Mouse (Mus musculus): ENCODE measurements at regions not wholly inside any gene's neighbourhood (a gene's known extent, or its start where the extent isn't known, plus 50 kb on each side); places are given as distances from the start of the nearest gene placed in this dataset.

DNA sequence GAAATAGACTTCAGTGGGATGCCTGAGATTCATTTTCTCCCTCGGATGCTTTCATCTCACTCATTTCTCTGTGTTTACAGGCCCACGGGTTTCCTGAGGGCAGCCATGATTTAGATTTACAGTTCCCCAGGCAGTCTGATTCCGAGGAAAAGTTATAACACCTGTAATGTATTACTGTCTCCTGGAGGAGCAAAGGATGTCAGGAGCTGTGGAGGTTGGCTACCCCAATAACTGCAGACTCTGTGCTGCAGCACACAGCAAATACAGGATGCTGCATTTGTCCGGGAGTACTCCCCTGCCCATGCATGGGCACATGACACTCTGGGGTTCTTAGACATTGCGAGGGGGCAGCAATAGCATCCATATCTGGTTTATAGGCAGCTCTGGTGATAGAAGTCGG, 360.8 kb upstream of the Smarca2 start:
- H3K9ac ChIP-seq (ENCODE audit: low read depth, low read length) = no peak overlapping the region
- ATAC-seq (ENCODE audit: low read depth) = no peak
- 59% methylated on average over 6 of the region's 6 CpGs for WGBS (ENCODE audit: insufficient replicate concordance)
- no peak overlapping the region for H3K4me2 ChIP-seq (ENCODE audit: low read depth, low read length)
- no peaks in the 10 kb centered on the region for H3K9me3 ChIP-seq (replicated peaks; ENCODE audit: control insufficient read depth, low read length)
- no peaks in the 10 kb centered on the region for H3K4me1 ChIP-seq (ENCODE audit: control insufficient read depth, low read depth, low read length)
- no peak overlapping the region for H3K27ac ChIP-seq (ENCODE audit: low read length)
- no peak overlapping the region for H3K4me3 ChIP-seq (ENCODE audit: low read depth, low read length)
- no peaks in the 10 kb centered on the region for H3K36me3 ChIP-seq (ENCODE audit: control insufficient read depth, insufficient read depth)
- H3K27me3 ChIP-seq (ENCODE audit: control insufficient read depth, insufficient read depth, low read depth, low read length) = no peaks in the 10 kb centered on the region

- no peak overlapping the region for H3K9ac ChIP-seq (ENCODE audit: low read depth, low read length)
- no peaks in the 10 kb centered on the region for H3K27me3 ChIP-seq (ENCODE audit: control insufficient read depth, insufficient read depth, low read depth, low read length)
- ATAC-seq (ENCODE audit: low read depth) = no peak
- H3K4me3 ChIP-seq (ENCODE audit: low read depth, low read length) = no peak overlapping the region
- WGBS (ENCODE audit: insufficient replicate concordance) = 66% methylated on average over 6 of the region's 6 CpGs
- H3K27ac ChIP-seq (ENCODE audit: low read length) = no peak overlapping the region
- no peaks in the 10 kb centered on the region for H3K9me3 ChIP-seq (replicated peaks; ENCODE audit: control insufficient read depth, low read length)
- no peak overlapping the region for H3K4me2 ChIP-seq (ENCODE audit: low read depth, low read length)
- no peaks in the 10 kb centered on the region for H3K4me1 ChIP-seq (ENCODE audit: control insufficient read depth, low read depth, low read length)
- H3K36me3 ChIP-seq (ENCODE audit: control insufficient read depth, insufficient read depth) = no peaks in the 10 kb centered on the region
Observed at GRCm38 (mm10) chr19:26249751-26250150, 355.1 kb upstream of the Smarca2 start.

GRCm38 (mm10) chr19:26258677-26259076, 346.2 kb upstream of the Smarca2 start:
- WGBS (ENCODE audit: insufficient replicate concordance) = 44% methylated on average over 4 of the region's 4 CpGs
- Histone ChIP-seq H3K4me2 (ENCODE audit: low read depth, low read length) (no peak overlapping the region), H3K9ac (ENCODE audit: low read depth, low read length) (no peak overlapping the region), H3K36me3 (ENCODE audit: control insufficient read depth, insufficient read depth) (no peaks in the 10 kb centered on the region), H3K4me3 (ENCODE audit: low read depth, low read length) (no peak overlapping the region), H3K9me3 (replicated peaks; ENCODE audit: control insufficient read depth, low read length) (no peaks in the 10 kb centered on the region), H3K27ac (ENCODE audit: low read length) (no peak overlapping the region), H3K27me3 (ENCODE audit: control insufficient read depth, insufficient read depth, low read depth, low read length) (no peaks in the 10 kb centered on the region), H3K4me1 (ENCODE audit: control insufficient read depth, low read depth, low read length) (no peaks in the 10 kb centered on the region)
- no peak for ATAC-seq (ENCODE audit: low read depth)

DNA sequence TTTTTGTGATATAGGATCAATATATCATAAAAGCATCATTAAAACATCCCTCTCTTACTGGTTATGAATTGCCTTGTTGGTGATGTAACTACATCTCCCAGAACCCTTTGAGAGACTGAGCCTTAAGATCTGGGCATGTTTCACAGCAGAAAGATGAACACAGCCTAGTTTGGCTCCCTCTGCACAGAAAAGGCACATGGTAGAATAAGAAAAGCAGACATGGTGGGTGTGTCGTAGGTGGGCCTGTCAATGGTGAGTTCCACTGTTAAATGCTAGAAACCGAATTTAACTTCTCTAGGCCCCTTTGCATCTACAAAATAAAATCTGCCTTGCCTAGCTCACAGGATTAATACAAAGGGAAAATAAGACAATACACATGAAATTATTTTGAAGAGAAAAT, 343.3 kb upstream of the Smarca2 start:
- Histone ChIP-seq H3K27me3 (ENCODE audit: control insufficient read depth, insufficient read depth, low read depth, low read length) (no peaks in the 10 kb centered on the region), H3K36me3 (ENCODE audit: control insufficient read depth, insufficient read depth) (no peaks in the 10 kb centered on the region), H3K4me3 (ENCODE audit: low read depth, low read length) (no peak overlapping the region), H3K9me3 (replicated peaks; ENCODE audit: control insufficient read depth, low read length) (no peaks in the 10 kb centered on the region), H3K4me2 (ENCODE audit: low read depth, low read length) (no peak overlapping the region), H3K4me1 (ENCODE audit: control insufficient read depth, low read depth, low read length) (no peaks in the 10 kb centered on the region), H3K9ac (ENCODE audit: low read depth, low read length) (no peak overlapping the region), H3K27ac (ENCODE audit: low read length) (no peak overlapping the region)
- no peak for ATAC-seq (ENCODE audit: low read depth)
- 61% methylated on average over 2 of the region's 2 CpGs for WGBS (ENCODE audit: insufficient replicate concordance)

- 60% methylated on average over 6 of the region's 6 CpGs for WGBS (ENCODE audit: insufficient replicate concordance)
- H3K4me3 ChIP-seq (ENCODE audit: low read depth, low read length) = no peak overlapping the region
- H3K27ac ChIP-seq (ENCODE audit: low read length) = no peak overlapping the region
- no peaks in the 10 kb centered on the region for H3K36me3 ChIP-seq (ENCODE audit: control insufficient read depth, insufficient read depth)
- no peaks in the 10 kb centered on the region for H3K4me1 ChIP-seq (ENCODE audit: control insufficient read depth, low read depth, low read length)
- no peak overlapping the region for H3K9ac ChIP-seq (ENCODE audit: low read depth, low read length)
- H3K27me3 ChIP-seq (ENCODE audit: control insufficient read depth, insufficient read depth, low read depth, low read length) = no peaks in the 10 kb centered on the region
- ATAC-seq (ENCODE audit: low read depth) = no peak
- no peaks in the 10 kb centered on the region for H3K9me3 ChIP-seq (replicated peaks; ENCODE audit: control insufficient read depth, low read length)
- H3K4me2 ChIP-seq (ENCODE audit: low read depth, low read length) = no peak overlapping the region
Observed at GRCm38 (mm10) chr19:26296360-26296759, 308.5 kb upstream of the Smarca2 start.

DNA sequence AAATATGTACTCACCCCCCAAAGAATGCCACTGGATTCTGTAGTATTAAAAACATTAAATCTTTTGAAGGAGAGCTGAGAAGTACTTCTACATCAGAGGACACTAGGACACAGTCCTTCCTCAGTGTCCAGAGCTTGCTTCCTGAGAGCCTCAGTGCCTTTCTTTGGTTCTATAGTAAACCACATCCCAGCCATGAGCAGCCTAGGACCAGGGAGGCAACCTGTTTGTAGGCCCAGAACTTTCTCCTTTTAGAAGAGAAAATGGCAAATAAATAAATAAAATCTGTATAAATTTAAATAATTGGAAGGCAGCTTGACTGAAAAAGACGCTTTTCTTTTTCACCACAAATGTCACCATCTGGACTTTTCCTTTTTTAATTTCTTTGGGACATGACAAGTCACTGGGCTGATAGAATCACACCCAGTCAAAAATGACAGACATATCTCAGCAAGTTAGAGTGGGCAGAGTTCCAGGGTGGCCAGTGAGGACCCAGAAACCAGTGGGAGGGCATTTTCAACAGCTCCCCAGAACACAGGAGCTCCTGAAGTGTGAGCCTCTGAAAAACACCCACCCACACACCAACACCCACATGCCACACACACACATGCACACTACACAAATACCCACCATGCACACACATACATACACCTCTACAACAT, 296.2 kb upstream of the Smarca2 start:
- ATAC-seq (ENCODE audit: low read depth) = no peak
- Histone ChIP-seq H3K36me3 (ENCODE audit: control insufficient read depth, insufficient read depth) (no peaks in the 10 kb centered on the region), H3K27me3 (ENCODE audit: control insufficient read depth, insufficient read depth, low read depth, low read length) (no peaks in the 10 kb centered on the region), H3K4me2 (ENCODE audit: low read depth, low read length) (no peak overlapping the region), H3K9ac (ENCODE audit: low read depth, low read length) (no peak overlapping the region), H3K4me3 (ENCODE audit: low read depth, low read length) (no peak overlapping the region), H3K4me1 (ENCODE audit: control insufficient read depth, low read depth, low read length) (no peaks in the 10 kb centered on the region), H3K9me3 (replicated peaks; ENCODE audit: control insufficient read depth, low read length) (no peaks in the 10 kb centered on the region), H3K27ac (ENCODE audit: low read length) (no peak overlapping the region)
- 68% methylated on average over 1 of the region's 1 CpGs for WGBS (ENCODE audit: insufficient replicate concordance)

GRCm38 (mm10) chr19:26318977-26319376, 285.9 kb upstream of the Smarca2 start:
- Histone ChIP-seq H3K36me3 (ENCODE audit: control insufficient read depth, insufficient read depth) (no peaks in the 10 kb centered on the region), H3K4me3 (ENCODE audit: low read depth, low read length) (no peak overlapping the region)

GRCm38 (mm10) chr19:26323682-26324081, 281.2 kb upstream of the Smarca2 start:
- H3K27ac ChIP-seq (ENCODE audit: low read length) = no peak overlapping the region
- no peaks in the 10 kb centered on the region for H3K4me1 ChIP-seq (ENCODE audit: control insufficient read depth, low read depth, low read length)
- H3K36me3 ChIP-seq (ENCODE audit: control insufficient read depth, insufficient read depth) = no peaks in the 10 kb centered on the region
- no peak for ATAC-seq (ENCODE audit: low read depth)
- no peak overlapping the region for H3K9ac ChIP-seq (ENCODE audit: low read depth, low read length)
- whole genome bisulfite sequencing (ENCODE audit: insufficient replicate concordance) = 51% methylated on average over 5 of the region's 5 CpGs
- H3K4me3 ChIP-seq (ENCODE audit: low read depth, low read length) = no peak overlapping the region
- no peaks in the 10 kb centered on the region for H3K9me3 ChIP-seq (replicated peaks; ENCODE audit: control insufficient read depth, low read length)
- H3K4me2 ChIP-seq (ENCODE audit: low read depth, low read length) = no peak overlapping the region
- H3K27me3 ChIP-seq (ENCODE audit: control insufficient read depth, insufficient read depth, low read depth, low read length) = no peaks in the 10 kb centered on the region

More at GRCm38 (mm10) chr19:26318977-26319376, 285.9 kb upstream of the Smarca2 start:
- H3K27me3 ChIP-seq (ENCODE audit: control insufficient read depth, insufficient read depth, low read depth, low read length) = no peaks in the 10 kb centered on the region
- H3K9ac ChIP-seq (ENCODE audit: low read depth, low read length) = no peak overlapping the region
- H3K9me3 ChIP-seq (replicated peaks; ENCODE audit: control insufficient read depth, low read length) = no peaks in the 10 kb centered on the region
- 67% methylated on average over 2 of the region's 2 CpGs for WGBS (ENCODE audit: insufficient replicate concordance)
- no peak for ATAC-seq (ENCODE audit: low read depth)
- H3K4me2 ChIP-seq (ENCODE audit: low read depth, low read length) = no peak overlapping the region
- no peaks in the 10 kb centered on the region for H3K4me1 ChIP-seq (ENCODE audit: control insufficient read depth, low read depth, low read length)
- H3K27ac ChIP-seq (ENCODE audit: low read length) = no peak overlapping the region

GRCm38 (mm10) chr19:26339120-26339519, 265.7 kb upstream of the Smarca2 start:
- no peak overlapping the region for H3K4me3 ChIP-seq (ENCODE audit: low read depth, low read length)
- no peak overlapping the region for H3K4me2 ChIP-seq (ENCODE audit: low read depth, low read length)
- no peak for ATAC-seq (ENCODE audit: low read depth)
- no peaks in the 10 kb centered on the region for H3K36me3 ChIP-seq (ENCODE audit: control insufficient read depth, insufficient read depth)
- H3K9me3 ChIP-seq (replicated peaks; ENCODE audit: control insufficient read depth, low read length) = no peaks in the 10 kb centered on the region
- no peaks in the 10 kb centered on the region for H3K27me3 ChIP-seq (ENCODE audit: control insufficient read depth, insufficient read depth, low read depth, low read length)
- H3K9ac ChIP-seq (ENCODE audit: low read depth, low read length) = no peak overlapping the region
- WGBS (ENCODE audit: insufficient replicate concordance) = 60% methylated on average over 4 of the region's 4 CpGs
- no peaks in the 10 kb centered on the region for H3K4me1 ChIP-seq (ENCODE audit: control insufficient read depth, low read depth, low read length)
- H3K27ac ChIP-seq (ENCODE audit: low read length) = no peak overlapping the region
